Mouse (Mus musculus) CH12.LX (cell line): ENCODE measurements around the gene Nod2. TPM values are rescaled to one million over a fixed set of nuclear protein-coding genes. Genes with fewer than 3 reads are reported as not detected.

ENCODE experiments used
- DNase-seq: peaks from one replicate; pipeline ENCODE4 v3.0.0-alpha.2; 2013; ENCODE audit errors: extremely low read depth
- H3K27ac ChIP-seq: 2 replicates; pipeline ENCODE4 v1.5.1; 2012; ENCODE audit warnings: low read depth, mild to moderate bottlenecking, control low read depth, moderate library complexity; ENCODE audit not compliant: insufficient read depth
- H3K27me3 ChIP-seq: replicated peaks from 2 replicates; pipeline ENCODE3; 2012; ENCODE audit warnings: inconsistent platforms
- H3K36me3 ChIP-seq, 2 experiments: replicated peaks in 1 of 2; 2 replicates each; pipeline versions ENCODE3 to v1.6.1; 2012; ENCODE audit warnings: inconsistent platforms in 1 of 2, low read length in 1 of 2, mild to moderate bottlenecking in 1 of 2, mixed read lengths in 1 of 2, moderate library complexity in 1 of 2; ENCODE audit not compliant: control insufficient read depth in 1 of 2, insufficient read depth in 1 of 2
- H3K4me1 ChIP-seq, 2 experiments: 2 replicates each; pipeline ENCODE4 v1.6.1; 2012; ENCODE audit warnings: inconsistent platforms in 1 of 2, moderate library complexity in 1 of 2; ENCODE audit not compliant: insufficient read depth in 2 of 2, control insufficient read depth in 1 of 2
- H3K4me2 ChIP-seq: 2 replicates; pipeline ENCODE4 v1.6.1; 2012; ENCODE audit warnings: low read depth, mild to moderate bottlenecking, control low read depth; ENCODE audit not compliant: poor library complexity, insufficient read depth, severe bottlenecking
- H3K4me3 ChIP-seq, 3 experiments: fragments of 150-350 bp in 1 of 3; sonication (generic) in 1 of 3; replicated peaks in 1 of 3; 2 replicates each; pipeline versions ENCODE3 to v1.5.1; 2011 to 2012; ENCODE audit warnings: low read depth in 2 of 3, low read length in 2 of 3, mild to moderate bottlenecking in 2 of 3, moderate library complexity in 2 of 3, control low read depth in 1 of 3, improper control_type of control experiment in 1 of 3, inconsistent platforms in 1 of 3, mixed read lengths in 1 of 3; ENCODE audit not compliant: poor library complexity in 1 of 3
- H3K79me2 ChIP-seq: replicated peaks from 2 replicates; pipeline ENCODE4 v1.6.1; 2012; ENCODE audit warnings: mild to moderate bottlenecking, moderate library complexity; ENCODE audit not compliant: control insufficient read depth, poor library complexity, insufficient read depth, severe bottlenecking; ENCODE audit errors: extremely low read depth
- H3K9ac ChIP-seq: 2 replicates; pipeline ENCODE4 v1.6.1; 2012; ENCODE audit warnings: low read depth, mild to moderate bottlenecking, control low read depth, moderate library complexity; ENCODE audit not compliant: insufficient read depth
- H3K9me3 ChIP-seq: replicated peaks from 2 replicates; pipeline ENCODE3; 2012; ENCODE audit warnings: low read length, inconsistent platforms, mixed read lengths
- BHLHE40 ChIP-seq: IDR thresholded peaks from 2 replicates; pipeline ENCODE4 v1.6.1; 2011; ENCODE audit warnings: mild to moderate bottlenecking, low read depth, low read length, improper control_type of control experiment
- CHD1 ChIP-seq: IDR thresholded peaks from 2 replicates; pipeline ENCODE4 v1.6.1; 2012; ENCODE audit warnings: low read depth, low read length, improper control_type of control experiment, inconsistent platforms
- CHD2 ChIP-seq: IDR thresholded peaks from 2 replicates; pipeline ENCODE4 v1.6.1; 2011; ENCODE audit warnings: low read length, improper control_type of control experiment
- CTCF ChIP-seq, 2 experiments: IDR thresholded peaks in 1 of 2; conservative IDR thresholded peaks in 1 of 2; 2 replicates each; pipeline ENCODE4 v1.5.1; 2011 to 2012; ENCODE audit warnings: low read depth in 2 of 2, low read length in 2 of 2, improper control_type of control experiment in 1 of 2, inconsistent platforms in 1 of 2, mild to moderate bottlenecking in 1 of 2, moderate library complexity in 1 of 2
- E2F4 ChIP-seq: IDR thresholded peaks from 2 replicates; pipeline ENCODE4 v1.6.1; 2011; ENCODE audit warnings: low read depth, low read length, improper control_type of control experiment; ENCODE audit not compliant: insufficient replicate concordance
- ELF1 ChIP-seq: IDR thresholded peaks from 2 replicates; pipeline ENCODE4 v1.6.1; 2014; ENCODE audit warnings: low read depth, mild to moderate bottlenecking, inconsistent platforms, low read length, improper control_type of control experiment
- EP300 ChIP-seq: IDR thresholded peaks from 2 replicates; pipeline ENCODE4 v1.6.1; 2011; ENCODE audit warnings: low read length, improper control_type of control experiment
- ETS1 ChIP-seq: conservative IDR thresholded peaks from 2 replicates; pipeline ENCODE4 v1.6.1; 2012; ENCODE audit warnings: low read depth, mild to moderate bottlenecking, inconsistent platforms, low read length, improper control_type of control experiment, moderate library complexity
- GABPA ChIP-seq: IDR thresholded peaks from 2 replicates; pipeline ENCODE4 v1.6.1; 2012; ENCODE audit warnings: low read depth, low read length, improper control_type of control experiment, inconsistent platforms; ENCODE audit not compliant: insufficient replicate concordance
- HCFC1 ChIP-seq: IDR thresholded peaks from 2 replicates; pipeline ENCODE4 v1.6.1; 2012; ENCODE audit warnings: low read depth, mild to moderate bottlenecking, inconsistent platforms, low read length, improper control_type of control experiment
- IRF4 ChIP-seq: IDR thresholded peaks from 2 replicates; pipeline ENCODE4 v1.6.1; 2014; ENCODE audit warnings: low read depth, mild to moderate bottlenecking, inconsistent platforms, low read length, improper control_type of control experiment
- JUN ChIP-seq: IDR thresholded peaks from 2 replicates; pipeline ENCODE4 v1.6.1; 2011; ENCODE audit warnings: low read depth, mild to moderate bottlenecking, low read length, improper control_type of control experiment, moderate library complexity; ENCODE audit not compliant: insufficient read depth
- JUND ChIP-seq: conservative IDR thresholded peaks from 2 replicates; pipeline ENCODE4 v1.6.1; 2011; ENCODE audit warnings: low read depth, low read length, improper control_type of control experiment
- KAT2A ChIP-seq: IDR thresholded peaks from 2 replicates; pipeline ENCODE4 v1.6.1; 2012; ENCODE audit warnings: low read length, improper control_type of control experiment, inconsistent platforms; ENCODE audit not compliant: insufficient replicate concordance
- MAFK ChIP-seq: IDR thresholded peaks from 2 replicates; pipeline ENCODE4 v1.6.1; 2011; ENCODE audit warnings: low read length, improper control_type of control experiment; ENCODE audit not compliant: insufficient replicate concordance
- MAX ChIP-seq: IDR thresholded peaks from 2 replicates; pipeline ENCODE4 v1.6.1; 2011; ENCODE audit warnings: low read length, improper control_type of control experiment
- MAZ ChIP-seq: IDR thresholded peaks from 2 replicates; pipeline ENCODE4 v1.6.1; 2012; ENCODE audit warnings: low read depth, mild to moderate bottlenecking, inconsistent platforms, low read length, improper control_type of control experiment, moderate library complexity
- MEF2A ChIP-seq: IDR thresholded peaks from 2 replicates; pipeline ENCODE4 v1.6.1; 2014; ENCODE audit warnings: low read depth, mild to moderate bottlenecking, inconsistent platforms, low read length, improper control_type of control experiment, borderline replicate concordance
- MXI1 ChIP-seq: IDR thresholded peaks from 2 replicates; pipeline ENCODE4 v1.6.1; 2011; ENCODE audit warnings: mild to moderate bottlenecking, low read depth, low read length, improper control_type of control experiment
- MYC ChIP-seq: IDR thresholded peaks from 2 replicates; pipeline ENCODE4 v1.6.1; 2011; ENCODE audit warnings: low read depth, mild to moderate bottlenecking, improper control_type of control experiment, low read length
- NELFE ChIP-seq: IDR thresholded peaks from 2 replicates; pipeline ENCODE4 v1.6.1; 2011; ENCODE audit warnings: low read depth, low read length, improper control_type of control experiment
- NRF1 ChIP-seq: IDR thresholded peaks from 2 replicates; pipeline ENCODE4 v1.6.1; 2014; ENCODE audit warnings: low read depth, mild to moderate bottlenecking, inconsistent platforms, low read length, improper control_type of control experiment, moderate library complexity
- PAX5 ChIP-seq: IDR thresholded peaks from 2 replicates; pipeline ENCODE4 v1.6.1; 2012; ENCODE audit warnings: low read length, inconsistent platforms, mixed read lengths
- POLR2A ChIP-seq: IDR thresholded peaks from 2 replicates; pipeline ENCODE4 v1.6.1; 2011; ENCODE audit warnings: low read depth, mild to moderate bottlenecking, improper control_type of control experiment, low read length
- POLR2AphosphoS2 ChIP-seq: IDR thresholded peaks from 2 replicates; pipeline ENCODE4 v1.6.1; 2011; ENCODE audit warnings: low read depth, low read length, improper control_type of control experiment
- RAD21 ChIP-seq: IDR thresholded peaks from 2 replicates; pipeline ENCODE4 v1.6.1; 2011; ENCODE audit warnings: low read depth, mild to moderate bottlenecking, low read length, improper control_type of control experiment, moderate library complexity
- RCOR1 ChIP-seq: conservative IDR thresholded peaks from 2 replicates; pipeline ENCODE4 v1.6.1; 2012; ENCODE audit warnings: low read depth, mild to moderate bottlenecking, inconsistent platforms, low read length, improper control_type of control experiment
- SIN3A ChIP-seq: IDR thresholded peaks from 2 replicates; pipeline ENCODE4 v1.6.1; 2012; ENCODE audit warnings: low read length, improper control_type of control experiment, inconsistent platforms
- SMC3 ChIP-seq: IDR thresholded peaks from 2 replicates; pipeline ENCODE4 v1.6.1; 2011; ENCODE audit warnings: low read depth, low read length, improper control_type of control experiment
- TBP ChIP-seq: conservative IDR thresholded peaks from 2 replicates; pipeline ENCODE4 v1.6.1; 2011; ENCODE audit warnings: low read depth, low read length, improper control_type of control experiment
- TCF12 ChIP-seq: IDR thresholded peaks from 2 replicates; pipeline ENCODE4 v1.6.1; 2014; ENCODE audit warnings: low read depth, mild to moderate bottlenecking, inconsistent platforms, low read length, improper control_type of control experiment
- UBTF ChIP-seq: IDR thresholded peaks from 2 replicates; pipeline ENCODE4 v1.6.1; 2012; ENCODE audit warnings: low read depth, mild to moderate bottlenecking, inconsistent platforms, low read length, improper control_type of control experiment, moderate library complexity
- USF1 ChIP-seq: IDR thresholded peaks from 2 replicates; pipeline ENCODE4 v1.6.1; 2014; ENCODE audit warnings: low read depth, mild to moderate bottlenecking, inconsistent platforms, low read length, improper control_type of control experiment
- USF2 ChIP-seq: conservative IDR thresholded peaks from 2 replicates; pipeline ENCODE4 v1.6.1; 2011; ENCODE audit warnings: low read depth, low read length, improper control_type of control experiment
- ZC3H11A ChIP-seq: IDR thresholded peaks from 2 replicates; pipeline ENCODE4 v1.6.1; 2012; ENCODE audit warnings: low read depth, mild to moderate bottlenecking, inconsistent platforms, low read length, improper control_type of control experiment
- ZKSCAN1 ChIP-seq: IDR thresholded peaks from 2 replicates; pipeline ENCODE4 v1.6.1; 2012; ENCODE audit warnings: low read depth, inconsistent platforms, low read length, improper control_type of control experiment, borderline replicate concordance
- ZMIZ1 ChIP-seq: IDR thresholded peaks from 2 replicates; pipeline ENCODE4 v1.6.1; 2012; ENCODE audit warnings: low read depth, mild to moderate bottlenecking, inconsistent platforms, low read length, improper control_type of control experiment
- ZNF384 ChIP-seq: IDR thresholded peaks from 2 replicates; pipeline ENCODE4 v1.6.1; 2012; ENCODE audit warnings: low read depth, low read length, improper control_type of control experiment, inconsistent platforms
- dilution Hi-C: fragments of 300-500 bp; cut with MboI; formaldehyde crosslinking; loops from 2 replicates; pipeline ENCODE4 v1.14.3; 2020; ENCODE audit warnings: low sequenced_read_pairs; ENCODE audit not compliant: extremely low pct_unique_long_range_greater_than_20kb, extremely low pct_ligation_motif_present
- in situ Hi-C: fragments of 300-500 bp; cut with MboI; formaldehyde crosslinking; loops from 3 replicates; pipeline ENCODE4 v1.14.3; 2019; ENCODE audit warnings: low sequenced_read_pairs, low pct_ligation_motif_present, low pct_unique_long_range_greater_than_20kb, mixed read lengths
- polyA plus RNA-seq: library from polyadenylated mRNA; unstranded; fragments of >175 nt; gene quantifications from 2 replicates; pipeline ENCODE4 v1.2.1, GENCODE M21; 2012; ENCODE audit warnings: low read depth; ENCODE audit not compliant: insufficient read length
- total RNA-seq, 2 experiments: library from RNA; depleted of rRNA; stranded (reverse); fragments of 300-350 nt in 1 of 2; fragments of >200 nt in 1 of 2; gene quantifications; 2 replicates each; pipeline ENCODE4 v1.2.3; 2012 to 2014

Nod2 gene
- total and polyA plus RNA-seq, 3 experiments, result 4.3 to 10.9 (median 7.5) TPM

GRCm38 (mm10) chr8:88668400-88669086 is 21.4 kb downstream of the Nod2 start:
- Histone ChIP-seq H3K27ac (peak overlapping the region; percentile 96), H3K4me3 (no peak overlapping the region), H3K36me3 (peaks cover 57 to 75% of the 10 kb centered on the region in 2 experiments), H3K9ac (peak overlapping the region; percentile 59), H3K9me3 (no peaks in the 10 kb centered on the region), H3K4me2 (peak overlapping the region; percentile 83), H3K4me1 (peaks cover 43 to 93% of the 10 kb centered on the region in 2 experiments), H3K27me3 (no peaks in the 10 kb centered on the region), H3K79me2 (peaks cover 24% of the 10 kb centered on the region)
- peak; percentile 99 for DNase-seq
- TF ChIP-seq ZC3H11A (no peak), TBP (peak; percentile 85), MAZ (peak; percentile 84; the same call in 1 of the 2 replicates), E2F4 (no peak), MYC (peak; percentile 83; the same call in 1 of the 2 replicates), SMC3 (peak; percentile 24; the same call in 1 of the 2 replicates), NELFE (no peak), ZKSCAN1 (no peak), ZMIZ1 (no peak), HCFC1 (peak; percentile 3; the same call in 1 of the 2 replicates), JUND (peak; percentile 68; the same call in 1 of the 2 replicates), POLR2AphosphoS2 (no peak), BHLHE40 (peak; percentile 93), USF2 (no peak), RAD21 (peak; percentile 12), MXI1 (peak; percentile 93), CHD1 (peak; percentile 70; the same call in 1 of the 2 replicates), MEF2A (peak; percentile 91), SIN3A (peak; percentile 98), KAT2A (0 out of 2 replicates have a peak, but pooled peaks have one; percentile 20), CTCF (conservative IDR thresholded peaks at IDR 0.05 in 1 of 2, IDR thresholded peaks at IDR 0.05 in 1 of 2; ENCODE audit: low read depth in 2 of 2, low read length in 2 of 2) (no peak), USF1 (no peak), GABPA (no peak), JUN (peak; percentile 82), MAFK (0 out of 2 replicates have a peak, but pooled peaks have one; percentile 49), PAX5 (no peak), CHD2 (peak; percentile 96), UBTF (peak; percentile 93), NRF1 (peak; percentile 60), EP300 (peak; percentile 96), POLR2A (peak; percentile 32; the same call in 1 of the 2 replicates), ELF1 (peak; percentile 24; the same call in 1 of the 2 replicates), MAX (peak; percentile 56), RCOR1 (peak; percentile 81), ETS1 (peak; percentile 99), TCF12 (peak; percentile 82; the same call in 1 of the 2 replicates), IRF4 (peak; percentile 97), ZNF384 (no peak)
- in situ Hi-C loops (no loop called here), dilution Hi-C loops (no loop called here)
